Mouse (Mus musculus): ENCODE measurements around the gene Klk1b3. TPM values are rescaled to one million over a fixed set of nuclear protein-coding genes. Genes with fewer than 3 reads are reported as not detected.
"Not testable (repeated sequence)": the region's sequence is repeated elsewhere in the genome, so short reads cannot be mapped to it uniquely, and the experiment has no call there.

Gene Klk1b3
- total RNA-seq (2021): not detected
- long read RNA-seq, experiment 1: 0 reads
- long read RNA-seq, experiment 2: 0 reads

DNA sequence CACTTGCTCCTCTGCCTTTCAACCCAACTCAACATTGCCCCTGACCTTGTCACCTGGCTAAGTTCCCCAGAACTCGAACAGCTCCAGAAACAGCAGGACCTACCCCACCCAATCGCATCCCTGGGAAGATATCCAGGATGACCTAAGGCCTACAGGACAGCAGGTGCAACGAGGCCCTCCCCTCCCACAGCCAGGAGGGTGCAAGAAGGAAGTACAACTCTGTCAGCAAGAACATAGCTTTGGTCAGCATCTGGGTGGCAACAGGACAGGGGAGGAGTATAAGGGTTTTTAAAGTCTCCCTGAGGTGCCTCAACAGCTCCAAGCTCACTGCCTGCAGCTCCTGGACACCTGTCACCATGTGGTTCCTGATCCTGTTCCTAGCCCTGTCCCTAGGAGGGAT, at the start of gene Klk1b3:
TSS of gene Klk1b3 (plus strand) at position 301 of the 400 bp plus-strand sequence.
- no peak for DNase-seq
- intact Hi-C loops (cut with DNase I): no loop called here

DNA sequence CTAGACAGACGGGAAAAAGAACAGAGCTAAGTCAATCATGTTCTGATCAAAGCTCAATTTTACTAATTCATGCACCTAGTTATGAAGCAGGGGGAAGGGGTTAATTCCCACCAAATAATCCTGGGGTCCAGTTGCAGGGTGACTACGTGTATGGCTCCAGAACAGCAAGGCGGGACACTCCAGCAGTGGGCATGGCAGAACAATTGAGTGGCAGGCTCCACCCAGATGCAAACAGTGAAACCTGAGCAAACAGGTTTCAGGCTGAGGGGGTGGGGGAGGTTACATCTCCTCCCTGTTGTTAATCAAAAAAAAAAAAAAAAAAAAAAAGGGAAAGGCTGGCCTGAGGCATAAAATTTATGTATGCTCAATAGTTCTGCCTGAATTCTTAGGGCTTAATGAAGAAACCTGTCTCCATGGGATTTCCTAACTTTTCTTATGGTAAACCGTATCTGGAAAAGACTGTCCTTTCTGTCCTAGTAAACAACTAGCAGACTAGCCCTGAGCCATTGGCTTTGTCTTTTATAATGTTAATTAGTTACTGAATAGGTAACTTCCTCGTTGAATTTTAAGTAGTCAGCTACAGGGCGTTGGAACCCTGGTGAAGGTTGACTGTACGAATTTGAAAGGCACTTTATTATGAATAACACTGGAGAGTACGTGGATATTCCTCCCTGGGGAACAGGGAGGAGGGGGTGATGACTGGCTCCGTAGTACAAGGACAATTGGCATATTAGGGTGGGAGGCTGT, 18.5 kb upstream of the Klk1b3 start:
- intact Hi-C loops (cut with DNase I): no loop called here
- no peak for DNase-seq

DNA sequence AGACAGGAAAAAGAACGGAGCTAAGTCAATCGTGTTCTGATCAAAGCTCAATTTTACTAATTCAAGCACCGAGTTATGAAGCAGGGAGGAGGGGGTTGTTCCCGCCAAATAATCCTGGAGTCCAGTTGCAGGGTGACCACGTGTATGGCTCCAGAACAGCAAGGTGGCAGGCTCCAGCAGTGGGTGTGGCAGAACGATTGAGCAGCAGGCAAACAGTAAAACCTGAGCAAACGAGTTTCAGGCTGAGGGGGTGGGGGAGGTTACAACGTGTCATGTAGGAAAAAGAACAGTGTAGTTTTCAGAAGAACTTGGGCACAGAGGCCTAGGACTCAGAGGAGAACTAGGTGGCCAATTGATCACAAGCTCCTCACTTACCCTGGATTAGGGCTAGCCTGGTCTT, 11.5 kb upstream of the Klk1b3 start:
- DNase-seq; intact Hi-C loops (cut with DNase I): not testable (repeated sequence)

DNA sequence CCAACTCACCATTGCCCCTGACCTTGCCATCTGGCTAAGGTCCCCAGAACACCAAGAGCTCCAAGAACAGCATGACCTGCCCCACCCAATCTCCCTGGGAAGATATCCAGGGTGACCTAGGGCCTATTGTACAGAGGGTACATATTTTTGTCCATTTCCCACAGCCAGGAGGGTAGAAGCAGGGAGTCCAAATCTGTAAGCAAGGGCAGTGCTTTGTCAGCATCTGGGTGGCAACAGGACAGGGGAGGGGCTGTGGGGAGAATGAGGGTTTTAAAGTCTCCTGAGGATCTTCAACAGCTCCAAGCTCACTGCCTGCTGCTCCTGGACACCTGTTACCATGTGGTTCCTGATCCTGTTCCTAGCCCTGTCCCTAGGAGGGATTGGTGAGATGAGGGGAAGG, 10.1 kb upstream of the Klk1b3 start, which contains the start of gene Klk1b24:
TSS of gene Klk1b24 (plus strand) at position 301 of the 400 bp plus-strand sequence.
- intact Hi-C loops (cut with DNase I); DNase-seq: not testable (repeated sequence)

DNA sequence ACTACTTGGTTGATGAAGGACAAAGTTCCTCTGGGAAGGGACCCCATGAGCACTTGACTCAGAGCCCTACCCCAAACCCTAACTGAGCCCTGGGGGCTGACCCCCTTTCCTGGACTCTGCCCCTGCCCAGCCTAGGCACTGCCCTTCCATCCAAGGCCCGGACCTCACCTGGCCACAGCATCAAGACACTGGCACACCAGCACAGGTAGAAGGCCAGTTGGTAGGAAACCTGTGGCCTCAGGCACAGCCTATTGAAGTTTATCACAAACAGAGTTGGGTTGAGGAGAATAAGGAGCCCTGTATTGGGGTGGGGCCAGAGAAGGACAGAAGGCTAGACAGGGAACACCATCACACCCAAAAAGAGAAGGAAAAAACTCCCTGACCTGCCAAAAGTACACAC, 4.5 kb upstream of the Klk1b3 start:
- intact Hi-C loops (cut with DNase I); DNase-seq: not testable (repeated sequence)

DNA sequence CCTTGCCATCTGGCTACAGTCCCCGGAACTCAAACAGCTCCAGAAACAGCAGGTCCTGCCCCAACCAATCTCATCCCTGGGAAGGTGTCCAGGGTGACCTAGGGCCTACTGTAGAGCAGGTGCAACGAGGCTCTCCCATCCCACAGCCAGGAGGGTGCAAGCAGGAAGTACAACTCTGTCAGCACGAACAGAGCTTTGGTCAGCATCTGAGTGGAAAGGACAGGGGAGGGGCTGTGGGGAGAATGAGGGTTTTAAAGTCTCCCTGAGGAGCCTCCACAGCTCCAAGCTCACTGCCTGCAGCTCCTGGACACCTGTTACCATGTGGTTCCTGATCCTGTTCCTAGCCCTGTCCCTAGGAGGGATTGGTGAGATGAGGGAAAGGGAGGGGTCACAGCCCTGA, 9.1 kb downstream of the Klk1b3 start, which contains the start of gene Klk1b4:
TSS of gene Klk1b4 (plus strand) at position 301 of the 400 bp plus-strand sequence.
- intact Hi-C loops (cut with DNase I); DNase-seq: not testable (repeated sequence)

DNA sequence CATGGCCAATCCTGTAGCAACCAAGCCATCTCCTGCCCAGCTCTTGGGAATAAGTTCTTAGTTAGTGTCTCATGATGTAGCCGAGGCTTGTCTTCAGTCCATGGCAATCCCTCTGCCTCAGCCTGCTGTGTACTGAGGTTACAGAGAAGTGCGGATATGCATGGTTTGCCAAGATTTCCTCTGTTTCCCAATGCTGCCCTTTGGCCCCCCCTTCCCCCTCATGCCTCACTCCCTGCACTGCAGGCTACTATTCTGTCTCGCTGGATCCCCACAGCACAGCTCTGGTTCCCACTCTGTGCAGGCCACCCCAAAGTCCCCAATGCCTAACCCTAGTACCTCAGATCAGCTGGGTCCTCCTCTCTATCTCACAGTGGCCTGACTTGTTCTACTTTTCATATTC, 10.3 kb downstream of the Klk1b3 start:
- no peak for DNase-seq
- intact Hi-C loops (cut with DNase I): no loop called here

DNA sequence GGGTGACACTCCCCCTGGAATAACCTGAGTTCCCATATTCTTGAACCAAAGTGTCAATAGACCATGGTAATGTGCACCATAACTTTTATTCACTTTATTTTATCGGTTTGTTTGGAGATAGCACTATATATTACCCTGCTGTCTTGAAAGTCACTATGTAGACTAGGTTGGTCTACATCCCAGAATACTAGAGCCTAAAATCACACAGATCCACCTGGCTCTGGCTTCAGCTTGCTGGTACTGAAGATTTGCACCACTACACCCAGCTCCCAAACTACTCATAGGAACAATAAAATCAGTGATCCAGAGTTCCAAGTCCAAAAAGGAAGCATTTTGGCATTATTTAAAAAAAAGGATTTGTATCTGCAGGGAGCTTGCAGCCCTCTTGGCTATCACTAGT, 17.7 kb downstream of the Klk1b3 start, which contains the start of gene Klk1b5:
TSS of gene Klk1b5 (plus strand) at position 301 of the 400 bp plus-strand sequence.
- intact Hi-C loops (cut with DNase I): no loop called here
- DNase-seq: no peak

DNA sequence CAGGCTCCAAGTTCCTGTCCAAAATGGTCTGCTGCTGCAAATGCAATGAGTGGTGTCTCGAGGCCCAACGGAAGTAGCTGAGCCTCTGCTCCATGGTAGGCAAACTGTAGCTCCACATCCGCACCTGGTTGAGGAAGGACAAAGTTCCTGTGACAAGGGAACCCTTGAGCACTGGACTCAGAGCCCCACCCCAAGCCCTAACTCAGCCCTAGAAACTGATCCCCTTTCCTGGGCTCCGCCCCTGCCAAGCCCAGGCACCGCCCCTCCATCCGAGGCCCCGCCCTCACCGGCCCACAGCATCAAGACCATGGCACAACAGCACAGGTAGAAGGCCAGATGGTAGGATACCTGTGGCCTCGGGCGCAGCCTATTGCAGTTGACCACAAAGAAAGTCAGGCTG, 23.6 kb downstream of the Klk1b3 start:
- DNase-seq; intact Hi-C loops (cut with DNase I): not testable (repeated sequence)

DNA sequence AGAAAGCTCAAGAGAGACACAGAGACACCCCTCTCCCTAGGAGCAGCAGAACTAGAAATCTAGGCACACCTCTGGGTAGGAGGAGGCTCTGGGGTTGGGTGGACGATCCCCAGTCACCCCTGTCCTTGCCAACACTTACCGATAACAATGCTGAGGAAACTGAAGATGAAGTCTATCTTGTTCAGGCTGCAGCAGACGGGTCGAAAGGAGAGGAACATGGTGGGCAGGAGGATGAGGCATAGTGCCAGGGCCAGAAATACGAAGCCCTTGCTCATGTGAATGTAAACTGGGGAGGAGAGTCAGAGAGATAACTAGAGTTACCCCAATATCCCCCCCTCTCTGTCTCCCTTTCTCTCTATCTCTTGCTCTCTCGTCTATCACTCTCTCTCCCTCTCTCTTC, 24.3 kb downstream of the Klk1b3 start:
- DNase-seq; intact Hi-C loops (cut with DNase I): not testable (repeated sequence)

DNA sequence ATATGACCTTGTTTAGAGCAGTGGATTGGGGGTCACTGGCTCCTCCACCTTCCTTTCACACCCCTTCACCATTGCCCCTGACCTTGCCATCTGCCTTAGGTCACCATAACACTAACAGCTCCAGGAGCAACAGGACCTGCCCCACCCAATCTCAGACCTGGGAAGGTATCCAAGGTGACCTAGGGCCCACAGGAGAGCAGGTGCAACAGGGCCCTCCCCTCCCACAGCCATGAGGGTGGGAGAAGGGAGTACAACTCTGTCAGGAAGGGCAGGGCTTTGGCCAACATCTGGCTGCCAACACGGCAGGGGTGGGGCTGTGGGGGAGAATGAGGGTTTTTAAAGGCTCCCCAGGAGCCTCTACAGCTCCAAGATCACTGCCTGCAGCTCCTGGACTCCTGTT, 27.1 kb downstream of the Klk1b3 start, which contains the start of gene Klk1:
TSS of gene Klk1 (plus strand) at position 285 of the 400 bp plus-strand sequence.
- no peak for DNase-seq
- intact Hi-C loops (cut with DNase I): no loop called here

DNA sequence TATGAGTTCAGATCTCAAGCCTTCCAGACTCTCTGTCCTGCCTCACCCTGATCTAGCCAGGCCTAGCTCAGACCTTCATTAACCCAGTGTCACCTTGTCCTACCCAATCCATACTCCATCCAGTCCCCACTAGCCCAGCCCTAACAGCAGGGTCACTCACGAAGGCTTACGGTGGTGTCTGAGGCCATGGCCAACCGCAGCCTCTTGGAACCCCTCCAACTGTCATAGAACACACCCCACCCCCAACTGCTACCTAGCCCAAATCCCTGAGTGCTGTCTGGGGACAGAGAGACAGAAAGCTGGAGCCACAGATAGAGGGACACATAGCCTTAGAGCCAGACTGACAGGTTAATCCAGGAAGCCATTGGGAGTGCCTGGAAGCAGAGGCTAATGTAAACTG, 37.9 kb downstream of the Klk1b3 start, which contains the start of gene Gm36864:
TSS of gene Gm36864 (plus strand) at position 269 of the 400 bp plus-strand sequence.
- intact Hi-C loops (cut with DNase I): no loop called here
- DNase-seq: no peak

DNA sequence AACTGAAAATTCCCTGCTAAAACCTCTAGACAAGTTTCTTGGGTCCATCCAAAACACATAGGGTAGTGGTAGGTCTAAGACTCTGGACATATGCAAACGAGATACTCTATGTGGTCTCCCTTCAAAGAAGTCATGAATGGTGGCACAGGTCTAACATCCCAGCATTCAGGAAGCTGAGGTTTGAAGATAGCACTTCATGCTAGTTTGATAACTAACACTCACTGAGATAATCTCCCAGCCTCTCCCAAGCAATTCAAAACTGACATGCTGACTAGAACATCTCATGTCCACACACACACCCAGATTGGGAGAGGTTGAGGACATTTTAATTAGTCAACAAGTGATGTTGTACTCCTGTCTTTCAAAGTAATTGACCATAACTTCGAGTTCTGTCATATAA, 41.9 kb downstream of the Klk1b3 start:
- DNase-seq: no peak
- intact Hi-C loops (cut with DNase I): no loop called here

DNA sequence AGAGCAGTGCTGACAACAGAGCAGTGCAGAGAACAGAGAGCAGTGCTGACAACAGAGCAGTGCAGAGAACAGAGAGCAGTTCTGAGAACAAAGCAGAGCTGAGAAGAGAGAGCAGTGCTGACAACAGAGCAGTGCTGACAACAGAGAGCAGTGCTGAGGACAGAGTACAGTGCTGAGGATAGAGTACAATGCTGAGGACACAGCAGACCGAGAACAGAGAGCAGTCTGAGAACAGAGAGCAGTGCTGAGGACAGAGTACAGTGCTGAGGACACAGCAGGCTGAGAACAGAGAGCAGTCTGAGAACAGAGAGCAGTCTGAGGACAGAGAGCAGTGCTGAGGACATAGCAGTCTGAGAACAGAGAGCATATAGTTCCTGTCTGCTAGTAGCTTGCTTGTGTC, 42.7 kb downstream of the Klk1b3 start:
- DNase-seq: no peak
- intact Hi-C loops (cut with DNase I): no loop called here

DNA sequence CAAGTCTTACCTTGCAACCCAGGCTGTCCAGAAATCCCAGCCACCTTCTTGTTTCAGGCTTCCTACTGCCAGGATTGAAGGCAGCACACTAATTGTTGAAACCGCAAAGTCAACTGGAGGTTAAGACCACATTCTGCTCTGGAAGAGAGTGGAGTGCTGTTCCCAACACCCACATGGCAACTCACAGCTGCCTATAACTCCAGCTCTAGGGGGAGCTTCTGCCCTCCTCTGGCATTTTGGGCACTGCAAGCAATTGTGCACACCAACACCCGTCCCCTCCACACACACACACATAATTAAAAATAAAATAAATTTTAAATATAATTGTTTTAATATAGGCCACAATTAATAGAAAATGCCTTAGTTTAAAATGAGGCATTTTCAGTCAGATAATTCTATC, 43.2 kb downstream of the Klk1b3 start:
- intact Hi-C loops (cut with DNase I): no loop called here
- DNase-seq: no peak

DNA sequence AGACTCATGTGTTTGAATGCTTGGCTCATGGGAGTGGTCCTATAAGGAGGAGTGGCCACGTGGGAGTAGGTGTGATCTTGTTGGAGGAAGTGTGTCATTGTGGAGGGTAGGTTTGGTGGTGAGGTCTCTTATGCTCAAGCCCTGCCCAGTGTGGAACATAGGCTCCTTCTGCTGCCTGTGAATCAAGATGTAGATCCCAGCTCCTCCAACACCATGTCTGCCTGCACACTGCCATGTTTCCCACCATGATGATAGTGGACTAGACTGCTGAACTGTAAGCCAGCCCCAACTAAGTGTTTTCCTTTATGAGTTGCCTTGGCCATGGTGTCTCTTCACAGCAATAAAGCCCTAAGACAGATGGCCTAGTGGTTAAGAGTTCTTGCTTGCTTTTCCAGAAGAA, 46.1 kb downstream of the Klk1b3 start:
- intact Hi-C loops (cut with DNase I): no loop called here

DNA sequence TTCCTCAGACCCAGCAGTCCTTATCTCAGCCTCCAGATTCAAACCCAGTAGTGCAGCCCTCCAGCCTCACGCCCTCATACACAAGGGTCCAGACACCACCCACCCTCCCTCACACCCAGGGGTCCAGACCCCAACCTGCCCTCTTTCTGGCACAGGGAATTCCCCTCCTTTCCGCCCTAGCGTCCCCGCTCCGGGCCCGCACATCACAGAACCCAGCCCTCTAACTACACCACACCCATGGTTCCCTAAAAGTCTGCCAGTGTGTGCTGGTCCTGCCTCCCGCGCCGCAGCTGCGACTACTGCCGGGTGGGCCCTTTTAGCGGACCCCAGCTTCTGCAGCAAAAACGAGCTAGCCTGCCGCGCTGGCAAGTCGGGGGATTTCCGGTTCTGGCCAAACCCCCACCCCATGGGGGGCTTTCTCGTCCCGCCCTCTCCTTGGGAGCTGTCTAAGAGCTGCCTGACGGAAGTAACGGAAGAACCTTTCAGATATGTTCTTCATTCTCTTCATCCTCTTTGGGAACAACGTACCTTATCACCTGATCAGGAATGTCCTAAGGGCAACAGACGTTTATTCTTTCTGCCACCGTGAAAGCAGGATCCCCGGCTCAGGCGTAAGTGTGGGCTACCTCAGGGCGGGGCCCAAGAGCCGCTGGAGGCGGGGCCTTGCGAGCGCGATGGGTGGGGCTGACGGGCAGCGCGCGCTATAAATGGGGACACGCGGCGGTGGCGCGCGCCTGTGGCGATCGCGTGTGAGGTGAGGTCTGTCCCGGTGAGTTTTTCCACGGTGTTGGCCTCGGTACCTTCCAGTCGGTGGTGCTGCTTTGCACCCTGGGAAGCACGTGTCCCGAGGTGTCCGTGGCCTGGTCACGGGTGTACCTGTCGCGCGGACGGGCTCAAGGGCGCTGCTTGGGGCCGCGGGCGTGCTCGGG, 48.3 kb downstream of the Klk1b3 start, which contains the start of the genes 1700028J19Rik and 2410002F23Rik:
TSS of gene 1700028J19Rik (minus strand) at position 641 of the 929 bp plus-strand sequence.
TSS of gene 2410002F23Rik (plus strand) at position 668 of the 929 bp plus-strand sequence.
- intact Hi-C loops (cut with DNase I): no loop called here

More for the DNA sequence above, 46.1 kb downstream of the Klk1b3 start:
- DNase-seq: no peak

DNA sequence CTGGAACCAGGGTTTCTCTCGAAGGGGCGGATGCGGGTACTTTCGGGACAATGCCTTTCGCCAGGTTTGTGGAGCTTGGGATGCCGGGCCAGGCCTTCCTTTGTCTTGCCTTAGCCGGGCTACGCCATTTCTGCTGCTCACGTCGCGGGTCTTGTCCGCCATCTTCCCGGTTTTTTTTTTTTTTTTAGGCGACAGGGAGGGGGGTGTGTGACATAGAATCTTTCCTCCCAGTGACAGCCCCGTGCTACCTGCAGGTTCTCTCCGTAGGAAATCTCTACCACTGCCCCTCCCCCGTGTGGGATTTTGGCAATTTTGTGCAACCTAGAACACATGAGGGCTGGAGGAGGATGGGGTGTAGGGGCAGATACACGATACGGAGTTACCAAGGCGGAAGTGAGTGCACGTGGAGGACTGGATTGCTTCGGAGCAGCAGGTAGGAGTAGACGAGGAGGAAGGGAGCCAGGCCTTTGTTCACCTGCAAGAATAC, 49.0 kb downstream of the Klk1b3 start:
- DNase-seq: peak in 1 of 2 experiments; percentile 14
- intact Hi-C loops (cut with DNase I): no loop called here

More for the DNA sequence above, 48.3 kb downstream of the Klk1b3 start, which contains the start of the genes 1700028J19Rik and 2410002F23Rik:
- peak; percentile 93 to 96 for DNase-seq

DNA sequence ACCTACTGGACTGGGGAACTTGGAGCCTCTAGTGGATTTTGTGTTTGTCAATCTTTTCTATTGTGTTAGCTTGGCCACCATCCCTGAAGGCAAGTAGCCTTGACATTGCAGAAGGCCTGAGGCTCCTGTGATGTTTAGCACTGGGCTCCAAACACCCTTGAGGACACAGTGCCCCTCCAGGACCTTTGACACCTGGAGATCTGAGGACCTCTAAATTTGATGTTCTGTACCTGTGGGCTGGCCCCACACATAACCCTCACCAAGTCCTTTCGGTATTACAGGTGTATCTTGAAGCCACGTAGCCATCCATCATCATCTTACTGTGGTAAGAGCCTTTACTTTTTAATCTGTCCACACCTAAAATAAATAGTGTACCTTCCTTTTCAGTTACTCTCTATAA, 50.0 kb downstream of the Klk1b3 start:
- intact Hi-C loops (cut with DNase I): no loop called here
- no peak for DNase-seq

DNA sequence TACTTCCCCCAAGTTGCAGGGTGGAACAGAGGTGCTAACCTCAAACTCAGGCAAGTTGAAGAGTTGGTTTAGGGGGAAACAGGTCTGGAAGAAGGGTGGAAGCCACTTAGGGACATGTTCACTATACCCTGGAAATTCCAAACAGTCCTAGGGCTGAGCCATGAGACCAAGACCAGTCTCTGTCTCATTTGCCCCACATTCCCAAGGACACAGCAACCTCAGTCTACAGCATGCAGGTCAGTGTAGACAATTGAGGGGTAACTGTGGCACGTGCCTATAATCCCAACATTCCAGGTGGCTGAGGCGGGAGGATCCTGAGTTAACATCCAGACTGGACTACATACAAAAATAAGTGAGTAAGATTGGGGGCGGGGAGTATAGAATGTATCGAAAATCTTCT, 51.3 kb downstream of the Klk1b3 start:
- intact Hi-C loops (cut with DNase I): no loop called here
- DNase-seq: no peak
